Mouse (Mus musculus): ENCODE measurements around the gene Fxyd4.

DNA sequence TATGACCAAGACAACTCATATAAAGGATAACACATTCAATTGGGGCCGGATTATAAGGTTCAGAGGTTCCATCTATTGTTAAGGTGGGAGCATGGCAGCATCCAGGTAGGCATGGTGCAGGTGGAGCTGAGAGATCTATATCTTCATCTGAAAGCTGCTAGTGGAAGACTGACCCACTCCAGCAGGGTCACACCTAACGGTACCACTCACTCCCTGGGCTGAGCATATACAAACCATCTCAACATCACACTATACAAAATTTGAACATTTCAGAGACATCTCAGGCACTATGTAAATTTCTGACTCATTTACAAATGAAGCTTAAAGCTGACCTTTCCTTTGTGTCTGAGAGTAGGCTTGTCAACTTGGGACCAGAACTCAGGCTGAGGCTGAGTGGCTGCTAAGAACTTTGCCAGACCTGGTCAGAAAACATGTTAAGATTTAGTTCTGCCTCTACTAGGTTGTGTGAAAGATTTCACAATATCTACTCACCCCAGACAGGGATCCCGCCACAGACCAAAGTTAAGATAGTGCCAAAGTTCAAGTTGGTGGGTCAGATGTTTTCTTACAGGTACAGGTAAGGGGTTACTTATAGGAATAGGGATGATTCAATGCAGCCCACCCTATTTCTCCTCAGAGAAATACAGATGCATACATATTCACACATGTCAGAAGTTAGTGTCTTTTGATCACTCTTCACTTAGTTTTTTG lies 7.4 kb downstream of the Fxyd4 start:
- TF ChIP-seq CTCF (IDR thresholded peaks at IDR 0.05 in 2 of 3, conservative IDR thresholded peaks at IDR 0.05 in 1 of 3; ENCODE audit: control insufficient read depth in 1 of 3, insufficient read depth in 1 of 3, low read depth in 2 of 3, low read length in 3 of 3, poor library complexity in 1 of 3, severe bottlenecking in 1 of 3) (no peak), POLR2AphosphoS5 (IDR thresholded peaks at IDR 0.05; ENCODE audit: borderline replicate concordance, low read depth, low read length) (no peak), MAX (IDR thresholded peaks at IDR 0.05; ENCODE audit: low read length) (no peak), ZKSCAN1 (IDR thresholded peaks at IDR 0.05; ENCODE audit: low read depth, low read length) (no peak), EP300 (IDR thresholded peaks at IDR 0.05; ENCODE audit: low read depth in 1 of 2, low read length in 2 of 2) (no peak), USF1 (IDR thresholded peaks at IDR 0.05; ENCODE audit: low read depth, low read length) (no peak), ZNF384 (IDR thresholded peaks at IDR 0.05; ENCODE audit: low read depth, low read length) (no peak), SIN3A (IDR thresholded peaks at IDR 0.05; ENCODE audit: low read length) (no peak), CHD2 (IDR thresholded peaks at IDR 0.05; ENCODE audit: low read length) (no peak), USF2 (IDR thresholded peaks at IDR 0.05; ENCODE audit: borderline replicate concordance in 1 of 2, insufficient read depth in 1 of 2, low read depth in 1 of 2, low read length in 2 of 2) (no peak), POLR2AphosphoS2 (IDR thresholded peaks at IDR 0.05; ENCODE audit: low read length) (peak; percentile 58), ZMIZ1 (IDR thresholded peaks at IDR 0.05; ENCODE audit: low read depth, low read length) (no peak), JUND (IDR thresholded peaks at IDR 0.05; ENCODE audit: low read depth, low read length) (no peak)
